Mouse (Mus musculus) intestine, embryonic 15.5 days (tissue): ENCODE measurements around the gene Bad. TPM values are rescaled to one million over a fixed set of nuclear protein-coding genes. Genes with fewer than 3 reads are reported as not detected.

ENCODE experiments used
- ATAC-seq: fragments of 200-750 bp; cut with Nextera tagmentation; 2 replicates; pipeline ENCODE4 v1.8.0; 2017; ENCODE audit warnings: moderate TSS enrichment, moderate library complexity
- H3K27ac ChIP-seq: fragments of 300-500 bp; sonication (generic); 2 replicates; pipeline ENCODE4 v1.5.1; 2015; ENCODE audit warnings: mild to moderate bottlenecking, inconsistent platforms
- H3K27me3 ChIP-seq: fragments of 300-500 bp; sonication (generic); replicated peaks from 2 replicates; pipeline ENCODE4 v1.6.1; 2015; ENCODE audit warnings: inconsistent platforms
- H3K36me3 ChIP-seq: fragments of 300-500 bp; sonication (generic); 2 replicates; pipeline ENCODE4 v1.6.1; 2015; ENCODE audit warnings: inconsistent platforms
- H3K4me1 ChIP-seq: fragments of 300-500 bp; sonication (generic); replicated peaks from 2 replicates; pipeline ENCODE4 v1.6.1; 2015; ENCODE audit warnings: inconsistent platforms
- H3K4me2 ChIP-seq: fragments of 300-500 bp; sonication (generic); replicated peaks from 2 replicates; pipeline ENCODE4 v1.6.1; 2015; ENCODE audit warnings: mild to moderate bottlenecking, inconsistent platforms
- H3K4me3 ChIP-seq: fragments of 300-500 bp; sonication (generic); replicated peaks from 2 replicates; pipeline ENCODE4 v1.5.1; 2015; ENCODE audit warnings: inconsistent platforms
- H3K9ac ChIP-seq: fragments of 300-500 bp; sonication (generic); 2 replicates; pipeline ENCODE4 v1.6.1; 2015; ENCODE audit warnings: inconsistent platforms
- H3K9me3 ChIP-seq: fragments of 300-500 bp; sonication (generic); 2 replicates; pipeline ENCODE4 v1.6.1; 2016; ENCODE audit warnings: inconsistent platforms
- WGBS: fragments of 180-500 bp; shearing (Covaris S2); methylation state at CpG from one replicate; pipeline ENCODE4 v1.1.7; 2015; 5-methylcytosine and 5-hydroxymethylcytosine counted together
- polyA plus RNA-seq: library from polyadenylated mRNA; unstranded; fragments of >200 nt; fragmentation: Nextera tagmentation; extraction: Ambion mirVana; gene quantifications from 2 replicates; pipeline ENCODE4 v1.2.1, GENCODE M21; 2015

The Bad gene
- polyA plus RNA-seq, 1 experiment from 2014 or later: 70.0 TPM

DNA sequence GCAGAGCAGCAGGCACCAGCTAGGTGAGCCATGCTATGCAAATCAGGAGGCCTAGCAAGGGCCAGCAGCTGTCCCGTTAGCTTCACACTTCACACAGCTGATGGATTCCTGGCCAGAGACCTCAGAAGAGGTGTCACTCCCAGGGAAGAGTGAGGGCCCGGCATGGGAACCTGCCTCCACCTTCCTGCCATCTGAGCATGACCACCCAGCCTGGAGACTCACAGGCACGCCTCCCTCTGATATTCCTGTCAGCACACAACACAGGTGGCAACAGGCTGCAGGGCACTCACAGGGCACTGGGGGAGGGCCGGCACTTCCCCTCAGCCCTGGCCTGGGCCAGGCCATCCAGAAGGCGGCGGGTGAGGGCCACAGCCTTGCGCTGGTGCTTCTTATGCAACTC, 13.8 kb downstream of the Bad start:
- Histone ChIP-seq H3K27ac (no peak overlapping the region), H3K27me3 (no peaks in the 10 kb centered on the region), H3K4me2 (no peak overlapping the region), H3K9ac (no peak overlapping the region), H3K36me3 (peaks cover 60% of the 10 kb centered on the region), H3K9me3 (no peaks in the 10 kb centered on the region), H3K4me1 (peaks cover 20% of the 10 kb centered on the region), H3K4me3 (no peak overlapping the region)
- no peak for ATAC-seq
- 77% methylated on average over 7 of the region's 7 CpGs for WGBS

DNA sequence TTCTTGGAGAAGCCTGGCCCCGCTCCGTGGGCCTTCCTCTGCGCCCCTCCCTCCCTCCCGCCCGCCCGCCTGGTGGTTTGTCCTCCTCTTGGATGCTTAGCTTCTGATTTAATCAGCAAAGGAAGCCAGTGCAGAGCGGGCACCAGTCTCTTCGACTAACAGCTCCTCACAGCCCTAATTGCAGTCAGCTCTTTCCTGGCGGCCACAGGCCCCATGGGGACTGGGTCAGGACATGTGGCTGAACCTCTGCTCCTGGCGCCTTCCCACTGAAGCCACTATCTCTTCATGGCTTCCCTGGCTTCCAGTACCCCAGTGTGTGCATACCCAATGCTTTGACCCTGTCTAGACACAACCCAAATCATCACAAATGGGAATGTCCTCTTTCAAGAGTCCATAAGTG, 14.8 kb downstream of the Bad start:
- H3K4me3 ChIP-seq: no peak overlapping the region
- no peak overlapping the region for H3K9ac ChIP-seq
- ATAC-seq: no peak
- no peaks in the 10 kb centered on the region for H3K27me3 ChIP-seq
- peaks cover 64% of the 10 kb centered on the region for H3K36me3 ChIP-seq
- peaks cover 20% of the 10 kb centered on the region for H3K4me1 ChIP-seq
- no peaks in the 10 kb centered on the region for H3K9me3 ChIP-seq
- H3K4me2 ChIP-seq: no peak overlapping the region
- H3K27ac ChIP-seq: no peak overlapping the region
- 75% methylated on average over 10 of the region's 10 CpGs for WGBS

DNA sequence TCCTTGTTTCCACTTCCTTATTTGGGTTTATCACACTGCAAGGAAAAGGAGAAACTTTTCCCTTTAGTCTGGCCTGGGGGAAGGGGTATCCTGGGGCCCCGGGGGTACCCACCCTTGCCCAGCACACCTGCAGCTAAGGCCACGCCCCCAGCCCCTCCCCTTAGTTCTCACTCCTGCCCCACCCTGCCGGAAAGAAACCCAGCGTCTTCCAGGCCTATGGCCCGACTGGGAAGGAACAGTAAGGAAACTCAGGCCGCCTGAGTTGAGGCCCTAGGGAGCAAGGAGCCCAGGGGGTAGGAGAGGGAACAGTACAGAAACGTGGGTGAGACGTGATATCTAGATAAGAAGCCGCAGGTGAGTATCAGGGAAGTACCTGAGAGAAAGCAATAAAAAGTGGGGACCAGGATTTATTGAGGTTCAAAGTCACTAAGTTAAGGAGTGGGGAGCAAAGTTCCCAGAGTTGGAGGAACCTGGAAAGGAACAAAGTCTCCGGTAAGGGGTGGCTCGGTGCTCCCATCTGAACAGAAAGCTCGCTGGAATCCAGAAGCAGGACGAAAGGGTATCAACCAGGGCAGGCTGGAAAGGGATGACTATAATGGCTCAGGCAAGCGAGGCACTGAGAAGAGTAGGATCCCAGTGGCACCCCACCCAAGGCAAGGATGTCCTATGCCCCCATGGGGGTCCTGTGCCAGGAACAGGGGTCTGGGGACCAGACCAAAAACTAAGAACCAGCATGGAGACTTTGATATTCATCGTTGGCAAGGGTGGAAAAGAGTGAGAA, 27.0 kb downstream of the Bad start:
- H3K27me3 ChIP-seq: no peaks in the 10 kb centered on the region
- H3K9me3 ChIP-seq: no peaks in the 10 kb centered on the region
- H3K36me3 ChIP-seq: peaks cover 25% of the 10 kb centered on the region
- H3K4me2 ChIP-seq: peak overlapping the region; percentile 72
- peak overlapping the region; percentile 87 for H3K9ac ChIP-seq
- peak overlapping the region; percentile 92 for H3K27ac ChIP-seq
- H3K4me3 ChIP-seq: peak overlapping the region; percentile 74
- peaks cover 50% of the 10 kb centered on the region for H3K4me1 ChIP-seq
- ATAC-seq: peak; percentile 86
- 5% methylated on average over 15 of the region's 15 CpGs for WGBS

DNA sequence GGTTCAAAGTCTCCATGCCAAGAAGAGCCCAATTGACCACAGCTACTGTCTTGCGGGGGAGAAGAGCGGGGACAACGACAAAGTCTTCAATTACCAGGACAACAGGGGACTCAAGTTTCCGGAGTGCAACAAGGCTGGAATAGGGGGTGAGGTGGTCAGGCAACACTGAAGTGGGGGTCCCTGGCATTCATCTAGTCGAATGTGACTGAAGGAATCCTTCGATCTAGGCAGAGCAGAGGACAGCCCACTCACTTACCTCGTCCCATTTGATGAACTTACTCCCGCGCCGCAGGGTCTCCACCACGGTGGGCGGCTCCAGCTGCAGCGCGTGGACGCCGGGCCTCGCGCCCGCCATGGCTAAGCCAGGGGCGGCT, 27.6 kb downstream of the Bad start:
- Histone ChIP-seq H3K9ac (peak overlapping the region; percentile 87), H3K36me3 (peaks cover 20% of the 10 kb centered on the region), H3K4me2 (peak overlapping the region; percentile 72), H3K27me3 (no peaks in the 10 kb centered on the region), H3K9me3 (no peaks in the 10 kb centered on the region), H3K27ac (peak overlapping the region; percentile 92), H3K4me1 (peaks cover 54% of the 10 kb centered on the region), H3K4me3 (peak overlapping the region; percentile 74)
- ATAC-seq: peak; percentile 8
- under 1% methylated on average over 20 of the region's 20 CpGs for WGBS

DNA sequence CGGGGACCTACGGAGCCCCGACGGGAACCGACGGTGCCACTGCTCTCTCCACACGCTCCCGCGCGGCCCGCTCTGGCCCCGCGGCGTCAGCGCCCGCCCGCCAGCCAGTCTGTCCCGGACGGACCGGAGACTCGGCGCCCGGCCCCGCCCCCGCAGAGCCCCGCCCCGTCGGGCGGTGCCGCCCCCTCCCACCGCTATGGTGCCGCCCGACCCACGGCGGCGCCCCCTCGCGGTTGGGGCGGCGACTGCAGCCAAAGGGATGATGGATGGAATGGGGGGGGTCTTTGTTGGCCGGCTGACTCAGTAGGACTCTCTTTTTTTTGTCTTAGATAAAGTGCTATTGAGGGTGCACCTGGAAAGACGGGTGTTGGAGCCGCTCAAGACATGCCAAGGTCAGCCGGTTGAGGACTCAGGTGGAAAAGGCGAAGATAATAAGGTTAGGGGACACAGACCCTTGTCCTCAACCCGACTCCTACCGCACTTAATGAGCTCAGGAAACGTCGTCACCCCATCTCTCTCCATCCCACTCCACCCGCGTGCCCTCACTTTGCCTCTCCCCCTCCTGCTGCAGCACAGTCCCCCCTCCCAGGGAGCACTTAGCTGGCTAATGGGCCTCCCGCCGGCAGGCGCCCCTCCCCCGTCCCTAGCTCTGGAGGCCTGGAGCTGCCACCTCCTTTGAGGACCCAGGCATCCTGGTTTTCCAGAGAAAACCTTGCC, 28.2 kb downstream of the Bad start:
- peaks cover 54% of the 10 kb centered on the region for H3K4me1 ChIP-seq
- peaks cover 15% of the 10 kb centered on the region for H3K36me3 ChIP-seq
- peak overlapping the region; percentile 72 for H3K4me2 ChIP-seq
- 1% methylated on average over 54 of the region's 55 CpGs for WGBS
- H3K4me3 ChIP-seq: peak overlapping the region; percentile 74
- peak; percentile 72 for ATAC-seq
- no peaks in the 10 kb centered on the region for H3K27me3 ChIP-seq
- H3K27ac ChIP-seq: peak overlapping the region; percentile 92
- H3K9ac ChIP-seq: peak overlapping the region; percentile 87
- no peaks in the 10 kb centered on the region for H3K9me3 ChIP-seq

DNA sequence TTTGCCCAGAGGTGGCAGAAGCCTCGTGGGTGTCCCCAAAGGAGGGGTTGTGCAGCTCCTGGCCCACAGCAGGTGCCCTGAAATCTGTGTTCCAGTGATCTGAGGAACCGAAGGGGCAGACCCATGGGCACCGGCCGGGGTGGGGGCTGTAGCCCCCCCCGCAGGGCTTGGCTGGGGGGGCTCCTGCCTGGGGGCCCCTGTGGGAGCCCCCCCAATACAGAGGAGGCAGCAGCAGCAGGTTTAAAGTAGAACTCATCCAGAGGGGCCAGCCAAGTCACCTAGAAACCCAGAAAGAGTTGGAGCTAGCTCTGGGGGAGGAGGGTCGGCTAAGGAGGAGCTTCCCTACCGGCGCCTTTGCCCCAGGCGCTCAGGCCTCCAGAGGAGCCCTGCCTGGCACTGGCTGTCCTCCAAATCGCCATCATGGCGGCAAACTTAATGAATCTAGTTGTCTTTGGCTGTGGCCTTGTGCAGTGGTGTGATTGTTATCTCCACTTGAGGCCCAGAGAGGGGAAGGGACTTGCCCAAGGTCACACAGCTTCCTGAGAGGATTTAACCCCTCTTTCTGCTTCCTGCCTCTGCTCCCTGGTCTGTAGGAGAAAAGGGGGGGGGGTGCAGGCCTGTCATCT, 28.9 kb downstream of the Bad start:
- H3K36me3 ChIP-seq: peaks cover 8% of the 10 kb centered on the region; the same call in 1 of the 2 replicates
- H3K9me3 ChIP-seq: no peaks in the 10 kb centered on the region
- WGBS: 28% methylated on average over 11 of the region's 11 CpGs
- H3K9ac ChIP-seq: peak overlapping the region; percentile 87
- no peaks in the 10 kb centered on the region for H3K27me3 ChIP-seq
- peak overlapping the region; percentile 72 for H3K4me2 ChIP-seq
- peak overlapping the region; percentile 92 for H3K27ac ChIP-seq
- H3K4me1 ChIP-seq: peaks cover 54% of the 10 kb centered on the region
- no peak for ATAC-seq
- peak overlapping the region; percentile 74 for H3K4me3 ChIP-seq

DNA sequence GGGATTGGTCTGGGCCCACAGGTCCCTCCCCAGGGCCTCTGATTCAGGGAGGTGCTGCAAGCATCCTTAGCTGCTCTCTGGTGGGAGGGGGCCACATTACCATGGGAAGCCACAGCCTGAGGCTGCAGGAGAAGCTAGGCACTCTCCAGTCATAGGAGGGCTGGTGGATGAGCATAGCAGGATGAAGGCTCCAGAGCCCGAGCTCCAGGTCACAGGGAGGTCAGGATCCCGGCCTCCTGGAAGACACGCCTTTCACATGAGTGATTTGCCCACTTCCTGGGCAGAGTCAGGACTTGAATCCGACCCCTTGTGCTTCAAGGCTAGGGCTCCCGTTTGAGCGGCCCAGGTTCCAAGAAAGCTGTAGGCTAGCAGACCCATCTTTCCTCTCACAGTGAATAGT, 30.0 kb downstream of the Bad start:
- ATAC-seq: no peak
- H3K36me3 ChIP-seq: peaks cover under 1% of the 10 kb centered on the region; the same call in 1 of the 2 replicates
- peaks cover 58% of the 10 kb centered on the region for H3K4me1 ChIP-seq
- H3K4me2 ChIP-seq: peak overlapping the region; percentile 72; the same call in 1 of the 2 replicates
- no peaks in the 10 kb centered on the region for H3K27me3 ChIP-seq
- no peak overlapping the region; the same call in 1 of the 2 replicates for H3K9ac ChIP-seq
- H3K9me3 ChIP-seq: no peaks in the 10 kb centered on the region
- WGBS: 24% methylated on average over 6 of the region's 6 CpGs
- no peak overlapping the region for H3K4me3 ChIP-seq
- peak overlapping the region; percentile 92 for H3K27ac ChIP-seq

DNA sequence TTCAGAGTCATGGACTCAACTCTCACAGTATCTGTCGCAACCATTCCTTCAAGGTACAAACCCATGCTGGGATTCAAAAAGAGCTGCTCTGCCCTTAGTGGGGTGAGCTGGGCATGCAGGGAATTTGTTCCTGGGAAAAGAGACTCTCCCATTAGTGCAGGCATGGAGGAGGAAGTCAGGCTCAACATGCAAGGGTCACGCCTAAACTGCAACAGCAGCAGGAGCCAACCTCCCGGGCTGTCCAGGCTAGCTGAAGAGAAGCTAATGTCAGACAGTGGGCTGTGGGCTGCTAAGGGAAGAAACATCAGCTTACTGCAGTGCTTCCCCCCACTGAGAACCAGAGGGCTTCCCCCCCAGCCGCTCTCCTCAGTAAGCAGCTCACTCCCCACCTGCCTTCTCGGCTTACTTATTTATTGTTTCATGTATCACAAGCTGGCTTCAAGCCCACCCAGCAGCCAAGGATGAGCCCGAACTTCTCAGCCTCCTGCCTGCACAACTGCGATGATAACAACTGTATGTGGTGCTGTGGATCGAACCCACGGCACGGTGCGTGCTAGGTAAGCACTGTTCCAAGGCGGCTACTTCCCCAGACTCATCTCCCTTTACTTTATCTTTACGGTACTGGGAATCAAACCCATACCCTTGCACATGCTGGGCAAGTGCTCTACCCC, 30.7 kb downstream of the Bad start:
- 76% methylated on average over 13 of the region's 13 CpGs for WGBS
- ATAC-seq: no peak
- 0 out of 2 replicates have a peak overlapping the region, but pooled peaks have one; percentile 10 for H3K9ac ChIP-seq
- H3K4me3 ChIP-seq: no peak overlapping the region
- peaks cover 2% of the 10 kb centered on the region; the same call in 1 of the 2 replicates for H3K36me3 ChIP-seq
- no peak overlapping the region for H3K4me2 ChIP-seq
- H3K27ac ChIP-seq: peak overlapping the region; percentile 49; the same call in 1 of the 2 replicates
- no peaks in the 10 kb centered on the region for H3K27me3 ChIP-seq
- no peaks in the 10 kb centered on the region for H3K9me3 ChIP-seq
- peaks cover 58% of the 10 kb centered on the region for H3K4me1 ChIP-seq

DNA sequence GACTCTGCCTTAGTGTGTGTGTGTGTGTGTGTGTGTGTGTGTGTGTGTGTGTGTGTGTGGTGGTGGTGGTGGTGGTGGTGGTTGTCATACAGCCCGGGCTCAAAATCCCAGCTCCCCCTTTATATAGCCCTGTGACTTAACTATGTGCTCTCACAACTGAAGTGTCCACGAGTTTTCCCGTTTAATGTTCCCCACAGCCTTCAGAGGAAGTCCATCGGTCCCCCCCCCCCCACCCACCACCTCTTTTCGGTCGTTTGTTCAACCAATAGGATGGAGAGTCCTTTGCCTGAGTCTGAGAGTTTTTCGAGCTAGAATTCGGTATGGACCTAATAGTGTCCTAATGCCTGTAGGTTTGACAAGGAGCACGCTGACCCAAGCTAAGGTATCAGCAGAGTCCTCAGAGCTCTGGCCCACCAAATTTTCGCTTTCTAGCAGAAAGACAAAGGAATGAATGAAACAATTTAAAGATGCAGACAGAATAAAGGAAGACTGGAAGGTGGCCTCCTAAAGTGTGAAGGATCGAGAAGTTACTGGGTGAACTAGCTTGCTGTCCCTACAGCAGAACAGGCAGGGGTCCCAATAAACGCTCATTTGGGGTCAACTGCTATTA, 32.0 kb downstream of the Bad start:
- H3K4me3 ChIP-seq: peak overlapping the region; percentile 55
- H3K4me1 ChIP-seq: peaks cover 63% of the 10 kb centered on the region
- no peak for ATAC-seq
- 33% methylated on average over 12 of the region's 12 CpGs for WGBS
- peak overlapping the region; percentile 92; the same call in 1 of the 2 replicates for H3K27ac ChIP-seq
- H3K27me3 ChIP-seq: no peaks in the 10 kb centered on the region
- H3K4me2 ChIP-seq: peak overlapping the region; percentile 88
- H3K9ac ChIP-seq: peak overlapping the region; percentile 73
- H3K36me3 ChIP-seq: peaks cover 11% of the 10 kb centered on the region; the same call in 1 of the 2 replicates
- no peaks in the 10 kb centered on the region for H3K9me3 ChIP-seq

DNA sequence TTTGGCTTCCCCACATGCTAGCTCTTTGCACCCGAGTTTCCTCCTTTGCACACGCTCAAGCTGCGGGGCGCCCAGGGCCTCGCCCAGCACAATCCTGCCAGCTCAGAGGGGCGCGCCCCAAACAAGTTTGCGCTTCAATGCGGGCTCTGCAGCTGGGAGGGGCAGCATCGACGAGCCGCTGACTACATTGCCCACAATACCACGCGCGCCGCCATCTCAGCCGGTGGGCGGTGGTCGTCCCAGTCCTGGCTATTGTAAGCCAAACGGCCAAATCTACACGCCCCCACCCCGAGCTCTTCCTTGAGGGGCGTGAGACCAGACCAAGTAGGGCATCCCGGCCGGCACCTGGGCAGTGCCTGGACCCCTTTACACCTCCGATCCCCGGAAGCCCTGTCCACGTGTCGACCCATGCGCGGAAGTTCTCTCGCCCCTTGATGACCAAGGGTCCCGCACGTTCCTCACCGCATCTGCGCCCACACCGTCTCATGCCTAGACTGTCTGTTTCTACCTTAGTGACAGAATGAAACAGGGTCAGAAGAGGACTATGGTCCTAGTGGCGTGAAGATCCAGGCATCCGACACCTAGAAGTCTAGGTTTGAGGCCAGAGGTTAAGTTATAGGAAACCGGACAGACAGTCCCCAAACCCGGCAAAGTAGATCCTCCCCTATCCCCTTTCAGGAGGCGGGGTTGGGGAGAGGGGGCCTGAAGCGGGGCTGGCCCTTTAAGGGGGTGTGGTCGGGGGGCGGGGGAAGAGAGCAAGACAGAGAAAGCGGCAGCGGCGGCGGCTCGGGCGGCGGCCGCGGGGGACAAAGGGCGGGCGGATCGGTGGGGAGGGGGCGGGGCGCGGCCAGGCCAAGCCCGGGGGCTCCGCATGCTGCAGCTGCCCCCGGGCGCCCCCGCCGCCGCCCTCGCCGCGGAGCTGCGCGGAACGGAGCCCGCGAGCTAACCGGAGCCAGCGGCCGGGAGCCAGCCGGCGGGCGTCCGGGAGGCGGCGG, 32.8 kb downstream of the Bad start, which contains the start of gene Ppp1r14b:
Gene Ppp1r14b (plus strand): TSS at position 758 of the 995 bp plus-strand sequence.
- Histone ChIP-seq H3K4me2 (peak within 1 kb of the TSS; percentile 88), H3K4me3 (peak within 1 kb of the TSS; percentile 55), H3K36me3 (peaks cover 11% of the 10 kb centered on the region; the same call in 1 of the 2 replicates), H3K27me3 (no peaks in the 10 kb centered on the region), H3K9me3 (no peaks in the 10 kb centered on the region), H3K4me1 (peaks cover 69% of the 10 kb centered on the region), H3K27ac (peak within 1 kb of the TSS; percentile 92), H3K9ac (peak within 1 kb of the TSS; percentile 73)
- ATAC-seq: peak; percentile 69
- WGBS: under 1% methylated on average over 72 of the region's 84 CpGs
